Mouse (Mus musculus) urinary bladder, postnatal 14 days (tissue): Measurements from ENCODE around the gene Gm10961.

ENCODE experiments used
- DNase-seq: peaks from one replicate; pipeline ENCODE4 v3.0.0; 2021; ENCODE audit warnings: low spot score

Gm10961 gene

GRCm38 (mm10) chr3:107664641-107665040 is 33.5 kb downstream of the Gm10961 start:
- no peak for DNase-seq

DNA sequence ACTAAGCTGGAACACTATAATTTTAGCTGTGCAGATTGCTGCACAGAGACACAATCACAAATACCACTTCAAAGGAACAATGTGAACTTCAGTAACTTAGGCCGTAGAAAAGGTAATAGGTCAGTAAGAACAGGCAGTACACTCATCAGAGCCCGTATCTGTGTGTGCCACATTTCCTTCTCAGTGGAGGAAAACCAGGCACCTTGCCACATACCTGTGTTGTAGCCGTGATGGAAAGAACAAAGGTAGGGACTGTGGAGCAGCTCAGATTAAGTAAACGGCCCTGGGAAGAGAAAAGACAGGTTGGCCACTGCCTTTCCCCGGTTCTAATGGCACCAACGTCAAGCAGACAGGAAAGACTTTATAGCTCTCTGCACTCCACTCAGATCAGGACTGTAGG is 36.3 kb downstream of the Gm10961 start:
- DNase-seq: peak; percentile 16

DNA sequence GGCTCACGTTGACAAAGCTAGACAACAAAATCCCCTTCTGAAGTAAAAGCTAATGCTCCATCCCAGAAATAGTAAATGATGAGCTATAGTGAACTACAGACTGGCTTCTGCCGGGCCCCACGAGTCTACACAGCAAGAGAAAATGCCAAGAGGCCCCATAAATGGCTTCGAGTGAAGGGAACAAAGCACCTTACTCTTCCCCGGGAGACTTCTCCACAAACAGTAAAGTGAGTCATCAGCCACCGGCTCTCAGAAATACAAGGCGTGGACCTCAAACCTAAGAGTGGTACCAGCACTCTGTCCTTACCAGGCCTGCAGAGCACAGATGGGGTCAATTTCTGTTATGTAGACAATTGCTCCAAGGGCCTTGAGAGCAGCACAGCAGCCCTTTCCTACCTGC is 37.7 kb downstream of the Gm10961 start:
- no peak for DNase-seq

GRCm38 (mm10) chr3:107670500-107670899 is 39.4 kb downstream of the Gm10961 start:
- DNase-seq: no peak

DNA sequence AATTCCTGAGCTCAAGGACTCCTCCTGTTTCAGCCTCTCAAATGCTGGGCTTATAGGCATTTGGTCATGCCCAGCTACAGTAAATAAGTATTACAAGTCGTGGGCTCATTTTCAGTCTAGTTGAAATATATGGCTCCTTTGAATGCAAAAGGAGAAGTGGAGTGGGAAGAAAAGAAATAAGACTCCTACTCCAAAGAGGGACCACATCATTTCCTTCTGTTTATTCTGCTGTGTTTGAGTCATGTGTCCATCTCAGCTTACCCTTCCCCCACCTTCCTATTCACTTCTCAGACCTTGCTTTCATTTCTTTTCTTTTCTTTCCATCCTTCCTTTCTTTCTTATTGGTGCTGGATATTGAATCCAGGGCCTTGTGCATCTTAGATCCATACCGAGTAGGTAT is 40.4 kb downstream of the Gm10961 start:
- DNase-seq: no peak

- DNase-seq: no peak
These were observed 49.9 kb downstream of the Gm10961 start for GRCm38 (mm10) chr3:107680790-107681576.
